Mouse (Mus musculus): ENCODE results near the gene Blzf1. TPM values are rescaled to one million over a fixed set of nuclear protein-coding genes. Genes with fewer than 3 reads are reported as not detected.

Gene Blzf1
- total RNA-seq, 1 experiment, result 21.2 TPM

- 0 out of 2 replicates have a peak overlapping the region, but pooled peaks have one; percentile 1 for H3K27ac ChIP-seq (ENCODE audit: insufficient read depth, low read depth, low read length, poor library complexity, severe bottlenecking)
These were observed 12.4 kb upstream of the Blzf1 start for GRCm38 (mm10) chr1:164319542-164320140.

DNA sequence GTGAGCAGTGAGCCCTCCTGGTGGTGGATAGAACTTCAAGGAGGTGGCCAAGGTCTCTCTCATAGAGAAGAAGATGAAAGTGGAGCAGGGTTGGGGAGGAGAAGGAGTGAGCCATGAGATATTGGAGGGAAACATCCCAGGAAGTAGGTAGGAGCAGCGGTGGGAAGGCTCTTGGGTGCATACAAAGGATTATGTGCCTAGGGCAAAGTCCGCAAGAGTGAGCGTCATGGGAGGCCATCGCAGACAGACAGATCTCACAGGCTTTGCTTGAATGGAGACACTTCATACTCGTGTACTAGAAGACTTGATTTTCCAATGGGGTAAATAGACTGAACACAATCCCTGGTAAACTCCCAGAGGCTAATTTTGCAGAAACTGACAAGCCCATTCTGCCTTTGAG, 11.2 kb upstream of the Blzf1 start:
- H3K9ac ChIP-seq (ENCODE audit: insufficient read depth, low read depth, low read length, poor library complexity, severe bottlenecking), result no peak overlapping the region
- peaks cover 0 to 9% of the 10 kb centered on the region in 2 experiments; a peak in 1 of 4 replicates for H3K4me1 ChIP-seq (ENCODE audit: control insufficient read depth in 2 of 2, insufficient read depth in 2 of 2, low read length in 2 of 2, poor library complexity in 1 of 2)
- no peak for DNase-seq (ENCODE audit: low read depth, low spot score)
- in situ Hi-C loops (cut with MboI; ENCODE audit: low sequenced_read_pairs in 2 of 2, unreplicated experiment in 2 of 2), result no loop called here
- no peak for TF ChIP-seq CHD2 (IDR thresholded peaks at IDR 0.05; ENCODE audit: low read depth, low read length)
- no peak for TF ChIP-seq ZNF384 (IDR thresholded peaks at IDR 0.05; ENCODE audit: low read depth, low read length)
- TF ChIP-seq ZC3H11A (IDR thresholded peaks at IDR 0.05; ENCODE audit: borderline replicate concordance, low read depth, low read length), result no peak
- TF ChIP-seq HCFC1 (IDR thresholded peaks at IDR 0.05; ENCODE audit: borderline replicate concordance, insufficient read depth, low read length), result no peak
- no peak for TF ChIP-seq MAFK (IDR thresholded peaks at IDR 0.05; ENCODE audit: insufficient read depth, low read depth, low read length)
- no peaks in the 10 kb centered on the region for H3K9me3 ChIP-seq (ENCODE audit: control insufficient read depth, insufficient read depth, low read depth, low read length)
- no peaks in the 10 kb centered on the region; the same call in 1 of the 2 replicates for H3K36me3 ChIP-seq (ENCODE audit: control insufficient read depth, insufficient read depth, low read length, poor library complexity, severe bottlenecking)
- no peak overlapping the region for H3K27ac ChIP-seq (ENCODE audit: insufficient read depth, low read depth, low read length, poor library complexity, severe bottlenecking)
- H3K4me3 ChIP-seq (ENCODE audit: insufficient read depth in 1 of 2, low read depth in 1 of 2, low read length in 2 of 2, poor library complexity in 1 of 2, severe bottlenecking in 1 of 2), result no peak overlapping the region

More at GRCm38 (mm10) chr1:164319542-164320140, 12.4 kb upstream of the Blzf1 start:
- in situ Hi-C loops (cut with MboI; ENCODE audit: low sequenced_read_pairs in 2 of 2, unreplicated experiment in 2 of 2), result no loop called here
- no peak overlapping the region for H3K4me3 ChIP-seq (ENCODE audit: insufficient read depth in 1 of 2, low read depth in 1 of 2, low read length in 2 of 2, poor library complexity in 1 of 2, severe bottlenecking in 1 of 2)
- no peak for DNase-seq (ENCODE audit: low read depth, low spot score)
- peaks cover 0 to 9% of the 10 kb centered on the region in 2 experiments; a peak in 1 of 4 replicates for H3K4me1 ChIP-seq (ENCODE audit: control insufficient read depth in 2 of 2, insufficient read depth in 2 of 2, low read length in 2 of 2, poor library complexity in 1 of 2)
- no peak overlapping the region for H3K9ac ChIP-seq (ENCODE audit: insufficient read depth, low read depth, low read length, poor library complexity, severe bottlenecking)
- no peak for TF ChIP-seq ZC3H11A (IDR thresholded peaks at IDR 0.05; ENCODE audit: borderline replicate concordance, low read depth, low read length)
- TF ChIP-seq CHD2 (IDR thresholded peaks at IDR 0.05; ENCODE audit: low read depth, low read length), result no peak
- TF ChIP-seq MAFK (IDR thresholded peaks at IDR 0.05; ENCODE audit: insufficient read depth, low read depth, low read length), result no peak
- TF ChIP-seq ZNF384 (IDR thresholded peaks at IDR 0.05; ENCODE audit: low read depth, low read length), result no peak
- no peak for TF ChIP-seq HCFC1 (IDR thresholded peaks at IDR 0.05; ENCODE audit: borderline replicate concordance, insufficient read depth, low read length)
- no peaks in the 10 kb centered on the region for H3K9me3 ChIP-seq (ENCODE audit: control insufficient read depth, insufficient read depth, low read depth, low read length)
- no peaks in the 10 kb centered on the region; the same call in 1 of the 2 replicates for H3K36me3 ChIP-seq (ENCODE audit: control insufficient read depth, insufficient read depth, low read length, poor library complexity, severe bottlenecking)

DNA sequence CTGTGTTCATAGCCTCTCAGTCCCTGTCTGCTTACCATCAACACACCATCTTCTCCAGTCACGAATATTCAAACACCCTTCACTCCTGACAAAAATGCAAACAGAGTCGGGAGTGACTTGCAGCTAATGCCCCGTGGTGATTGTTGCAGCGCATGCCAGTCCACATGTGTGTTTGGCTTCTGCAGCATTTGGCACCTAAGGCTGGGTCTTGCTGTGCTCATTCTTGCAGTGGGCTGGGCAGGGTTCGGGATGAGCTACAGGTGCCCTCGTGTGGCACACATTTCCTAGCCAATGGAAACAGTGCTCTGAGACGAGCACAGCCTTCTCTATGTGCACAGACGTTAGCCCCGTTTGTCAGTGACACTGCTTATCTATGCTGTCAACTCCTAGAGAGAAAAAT, 10.0 kb upstream of the Blzf1 start:
- Histone ChIP-seq H3K27ac (ENCODE audit: insufficient read depth, low read depth, low read length, poor library complexity, severe bottlenecking) (no peak overlapping the region), H3K4me1 (ENCODE audit: control insufficient read depth in 2 of 2, insufficient read depth in 2 of 2, low read length in 2 of 2, poor library complexity in 1 of 2) (peaks cover 0 to 8% of the 10 kb centered on the region in 2 experiments; a peak in 1 of 4 replicates), H3K9me3 (ENCODE audit: control insufficient read depth, insufficient read depth, low read depth, low read length) (no peaks in the 10 kb centered on the region), H3K36me3 (ENCODE audit: control insufficient read depth, insufficient read depth, low read length, poor library complexity, severe bottlenecking) (no peaks in the 10 kb centered on the region; the same call in none of the 2 replicates), H3K4me3 (ENCODE audit: insufficient read depth in 1 of 2, low read depth in 1 of 2, low read length in 2 of 2, poor library complexity in 1 of 2, severe bottlenecking in 1 of 2) (no peak overlapping the region), H3K9ac (ENCODE audit: insufficient read depth, low read depth, low read length, poor library complexity, severe bottlenecking) (no peak overlapping the region)
- TF ChIP-seq MAFK (IDR thresholded peaks at IDR 0.05; ENCODE audit: insufficient read depth, low read depth, low read length), result no peak
- no peak for DNase-seq (ENCODE audit: low read depth, low spot score)
- in situ Hi-C loops (cut with MboI; ENCODE audit: low sequenced_read_pairs in 2 of 2, unreplicated experiment in 2 of 2), result no loop called here

DNA sequence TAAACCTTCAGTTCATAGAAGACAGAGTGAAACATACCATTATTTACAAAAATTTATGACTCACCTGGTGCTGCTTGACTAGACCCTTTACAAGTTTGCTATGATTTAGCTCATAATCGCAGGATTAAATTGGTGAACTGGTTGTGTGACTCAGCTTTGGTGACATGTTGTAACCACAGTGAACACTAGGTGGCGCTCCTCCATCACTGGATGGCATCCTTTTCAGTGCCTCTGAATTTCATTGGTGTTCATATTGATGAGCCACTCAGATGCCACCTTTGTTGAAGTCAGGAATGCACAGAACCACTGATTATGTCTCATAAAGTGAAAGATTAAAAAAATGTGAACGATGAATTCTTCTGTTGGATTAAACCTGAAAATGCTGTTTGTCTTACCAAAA, 9.4 kb upstream of the Blzf1 start:
- TF ChIP-seq CHD2 (IDR thresholded peaks at IDR 0.05; ENCODE audit: low read depth, low read length), result no peak
- peak; percentile 80 for TF ChIP-seq MAFK (IDR thresholded peaks at IDR 0.05; ENCODE audit: insufficient read depth, low read depth, low read length)
- peak; percentile 62 for TF ChIP-seq ZC3H11A (IDR thresholded peaks at IDR 0.05; ENCODE audit: borderline replicate concordance, low read depth, low read length)
- in situ Hi-C loops (cut with MboI; ENCODE audit: low sequenced_read_pairs in 2 of 2, unreplicated experiment in 2 of 2), result no loop called here
- Histone ChIP-seq H3K27ac (ENCODE audit: insufficient read depth, low read depth, low read length, poor library complexity, severe bottlenecking) (no peak overlapping the region), H3K9me3 (ENCODE audit: control insufficient read depth, insufficient read depth, low read depth, low read length) (no peaks in the 10 kb centered on the region), H3K36me3 (ENCODE audit: control insufficient read depth, insufficient read depth, low read length, poor library complexity, severe bottlenecking) (no peaks in the 10 kb centered on the region; the same call in none of the 2 replicates), H3K4me1 (ENCODE audit: control insufficient read depth in 2 of 2, insufficient read depth in 2 of 2, low read length in 2 of 2, poor library complexity in 1 of 2) (peaks cover 0 to 8% of the 10 kb centered on the region in 2 experiments; a peak in 1 of 4 replicates), H3K9ac (ENCODE audit: insufficient read depth, low read depth, low read length, poor library complexity, severe bottlenecking) (no peak overlapping the region), H3K4me3 (ENCODE audit: insufficient read depth in 1 of 2, low read depth in 1 of 2, low read length in 2 of 2, poor library complexity in 1 of 2, severe bottlenecking in 1 of 2) (no peak overlapping the region)
- peak; percentile 59 for DNase-seq (ENCODE audit: low read depth, low spot score)

- no peak overlapping the region for H3K4me3 ChIP-seq (ENCODE audit: insufficient read depth in 1 of 2, low read depth in 1 of 2, low read length in 2 of 2, poor library complexity in 1 of 2, severe bottlenecking in 1 of 2)
- no peaks in the 10 kb centered on the region; the same call in none of the 2 replicates for H3K36me3 ChIP-seq (ENCODE audit: control insufficient read depth, insufficient read depth, low read length, poor library complexity, severe bottlenecking)
- peak; percentile 60 for DNase-seq (ENCODE audit: low read depth, low spot score)
- no peak overlapping the region for H3K27ac ChIP-seq (ENCODE audit: insufficient read depth, low read depth, low read length, poor library complexity, severe bottlenecking)
- peaks cover 0 to 8% of the 10 kb centered on the region in 2 experiments; a peak in 1 of 4 replicates for H3K4me1 ChIP-seq (ENCODE audit: control insufficient read depth in 2 of 2, insufficient read depth in 2 of 2, low read length in 2 of 2, poor library complexity in 1 of 2)
- in situ Hi-C loops (cut with MboI; ENCODE audit: low sequenced_read_pairs in 2 of 2, unreplicated experiment in 2 of 2), result no loop called here
- no peak overlapping the region for H3K9ac ChIP-seq (ENCODE audit: insufficient read depth, low read depth, low read length, poor library complexity, severe bottlenecking)
- TF ChIP-seq CHD2 (IDR thresholded peaks at IDR 0.05; ENCODE audit: low read depth, low read length) (no peak), ZNF384 (IDR thresholded peaks at IDR 0.05; ENCODE audit: low read depth, low read length) (no peak), ZC3H11A (IDR thresholded peaks at IDR 0.05; ENCODE audit: borderline replicate concordance, low read depth, low read length) (no peak), MAFK (IDR thresholded peaks at IDR 0.05; ENCODE audit: insufficient read depth, low read depth, low read length) (no peak), HCFC1 (IDR thresholded peaks at IDR 0.05; ENCODE audit: borderline replicate concordance, insufficient read depth, low read length) (no peak)
- H3K9me3 ChIP-seq (ENCODE audit: control insufficient read depth, insufficient read depth, low read depth, low read length), result no peaks in the 10 kb centered on the region
These were observed 8.0 kb upstream of the Blzf1 start for GRCm38 (mm10) chr1:164315266-164315665.

Measured in ES-E14 (cell line).